Mouse (Mus musculus) myocyte (in vitro differentiated cells): ENCODE data around the gene Tcte1.

ENCODE experiments used
- MAX ChIP-seq: IDR thresholded peaks from one replicate; pipeline ENCODE4 v1.6.1; 2011; ENCODE audit warnings: low read depth, mild to moderate bottlenecking, control low read depth
- MYOD1 ChIP-seq, 3 experiments: IDR thresholded peaks; one replicate each; pipeline ENCODE4 v1.6.1; 2011; ENCODE audit warnings: control low read depth in 2 of 3, low read depth in 2 of 3, mild to moderate bottlenecking in 2 of 3, moderate library complexity in 1 of 3; ENCODE audit not compliant: insufficient read length in 2 of 3, control insufficient read depth in 1 of 3
- POLR2A ChIP-seq: IDR thresholded peaks from one replicate; pipeline ENCODE4 v1.6.1; 2011; ENCODE audit warnings: low read depth, mild to moderate bottlenecking, control low read depth, moderate library complexity; ENCODE audit not compliant: insufficient read length
- POLR2AphosphoS2 ChIP-seq: IDR thresholded peaks from one replicate; pipeline ENCODE4 v1.6.1; 2011; ENCODE audit warnings: low read depth, control low read depth; ENCODE audit not compliant: insufficient read length
- USF1 ChIP-seq: IDR thresholded peaks from one replicate; pipeline ENCODE4 v1.6.1; 2011; ENCODE audit warnings: low read depth, mild to moderate bottlenecking, control low read depth, moderate library complexity

- TF ChIP-seq POLR2A (no peak), MYOD1 (IDR thresholded peaks at IDR 0.05; ENCODE audit: control insufficient read depth in 1 of 3, insufficient read length in 2 of 3, low read depth in 2 of 3) (no peak), POLR2AphosphoS2 (no peak), USF1 (no peak), MAX (no peak)
These were observed 24.4 kb downstream of the Tcte1 start for GRCm38 (mm10) chr17:45547461-45548190.
